Mouse (Mus musculus) erythroblast, embryonic 14.5 days (primary cell): ENCODE results near the gene Zfp277.

Experiments used
- GATA1 ChIP-seq: IDR thresholded peaks from 2 replicates; pipeline ENCODE4 v1.6.1; 2012; ENCODE audit warnings: low read length, inconsistent platforms, mixed read lengths
- TAL1 ChIP-seq: IDR thresholded peaks from 3 replicates; pipeline ENCODE4 v1.6.1; 2012; ENCODE audit warnings: low read length, inconsistent platforms, mixed read lengths

DNA sequence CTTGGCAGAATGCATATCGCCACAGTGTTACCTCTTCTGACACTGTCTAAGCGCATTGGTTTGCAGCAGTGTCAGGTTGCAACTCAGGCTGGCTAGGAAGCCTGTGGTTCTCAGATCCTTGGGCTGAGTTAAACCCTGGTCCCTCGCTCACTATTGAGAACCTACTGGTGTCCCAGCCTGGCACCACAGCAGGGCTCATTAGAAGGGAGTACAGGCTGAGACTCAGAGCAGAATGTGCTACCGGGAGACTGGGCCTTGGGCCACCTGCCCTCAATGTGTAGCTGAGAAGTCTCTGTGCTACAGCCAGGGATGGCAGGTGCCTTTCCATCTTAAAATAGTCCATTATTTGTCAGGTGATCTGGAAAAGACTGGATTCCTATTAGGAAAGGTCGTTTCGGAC is 18.6 kb upstream of the Zfp277 start:
- TF ChIP-seq GATA1 = no peak
- TF ChIP-seq TAL1 = no peak
